Mouse (Mus musculus): ENCODE measurements around the gene Haghl. TPM values are rescaled to one million over a fixed set of nuclear protein-coding genes. Genes with fewer than 3 reads are reported as not detected.
A peak's percentile ranks its signal among the peaks of the same experiment; 100 is the strongest.

The Haghl gene
- 76.4 and 77.1 TPM in 2 replicates for polyA plus RNA-seq (2014; fragmentation: Nextera tagmentation; extraction: Ambion mirVana)

DNA sequence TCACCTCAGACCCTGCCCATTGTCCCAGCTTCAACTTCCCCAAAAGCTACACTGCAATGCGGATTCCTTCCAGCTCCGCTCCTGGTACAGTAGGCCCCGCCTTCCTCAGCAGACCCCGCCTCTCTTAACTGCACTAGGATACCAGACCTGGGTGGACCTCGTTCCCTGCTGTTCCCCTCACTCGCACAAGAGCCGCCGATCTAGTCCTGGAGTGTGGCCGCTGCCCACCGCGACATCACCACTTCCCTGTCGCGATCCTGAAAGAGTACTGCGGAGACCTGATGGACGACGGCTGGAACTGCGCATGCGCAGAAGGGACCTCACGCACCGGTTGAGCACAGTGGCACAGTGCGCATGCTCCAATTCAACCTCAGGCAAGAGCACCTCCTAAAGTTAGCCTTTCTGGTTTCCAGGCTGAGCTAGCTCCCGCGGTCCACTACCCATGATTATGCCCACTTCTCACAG, at the start of gene Haghl:
TSS of gene Haghl (minus strand) at position 393 of the 465 bp plus-strand sequence.
- ATAC-seq (ENCODE audit: low FRiP score) = peak; percentile 85
- Histone ChIP-seq H3K27ac (ENCODE audit: low read depth, low read length) (peak within 1 kb of the TSS; percentile 73), H3K9me3 (ENCODE audit: control insufficient read depth, low read length) (no peaks in the 10 kb centered on the region), H3K9ac (ENCODE audit: low read length) (peak within 1 kb of the TSS; percentile 89), H3K27me3 (ENCODE audit: control insufficient read depth, insufficient read depth, low read length) (no peaks in the 10 kb centered on the region), H3K4me3 (ENCODE audit: low read depth, low read length) (peak within 1 kb of the TSS; percentile 66), H3K4me2 (peak within 1 kb of the TSS; percentile 57), H3K4me1 (ENCODE audit: control insufficient read depth, insufficient read depth, low read length) (peaks cover 18% of the 10 kb centered on the region), H3K36me3 (ENCODE audit: control insufficient read depth, insufficient read depth, low read length) (peaks cover 22% of the 10 kb centered on the region)
- whole genome bisulfite sequencing = 0% methylated on average over 23 of the region's 23 CpGs
- DNase-seq (ENCODE audit: low spot score, missing footprints) = peak; percentile 100

DNA sequence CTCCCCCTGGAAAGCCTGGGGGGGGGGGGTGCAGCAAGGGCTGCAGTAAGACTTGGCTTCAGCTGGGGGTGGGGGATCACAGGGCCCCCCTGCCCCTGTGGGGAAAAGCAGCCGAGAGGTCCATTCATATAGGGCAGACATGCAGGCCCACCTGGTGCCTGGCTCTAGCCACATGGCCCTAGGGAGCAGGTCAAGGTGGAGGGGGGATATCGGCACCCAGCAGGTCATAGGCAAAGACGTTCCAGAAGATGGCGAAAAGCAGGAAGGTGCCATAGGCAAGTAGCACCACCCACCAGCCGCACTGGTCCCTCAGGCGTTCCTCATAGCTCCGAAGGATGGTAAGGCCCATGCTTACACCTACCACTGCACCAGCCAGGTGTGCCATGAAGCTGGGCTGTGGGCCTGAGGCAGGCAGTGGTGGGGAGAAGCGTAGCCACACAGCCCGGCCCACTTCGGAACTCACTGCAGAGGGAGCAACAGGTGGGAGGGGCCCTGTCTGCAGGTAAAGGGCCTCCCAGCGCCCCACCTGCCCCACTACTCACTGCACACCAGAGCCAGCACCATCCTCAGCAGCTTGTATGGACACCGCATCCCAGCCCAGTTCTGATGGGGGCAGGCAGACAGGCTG, 49.2 kb upstream of the Haghl start:
- Histone ChIP-seq H3K27ac (ENCODE audit: low read depth, low read length) (no peak overlapping the region), H3K36me3 (ENCODE audit: control insufficient read depth, insufficient read depth, low read length) (peaks cover 16% of the 10 kb centered on the region; the same call in 1 of the 2 replicates), H3K4me2 (peak overlapping the region; percentile 96), H3K4me1 (ENCODE audit: control insufficient read depth, insufficient read depth, low read length) (peaks cover 58% of the 10 kb centered on the region), H3K9ac (ENCODE audit: low read length) (peak overlapping the region; percentile 67), H3K9me3 (ENCODE audit: control insufficient read depth, low read length) (no peaks in the 10 kb centered on the region), H3K27me3 (ENCODE audit: control insufficient read depth, insufficient read depth, low read length) (no peaks in the 10 kb centered on the region; the same call in 1 of the 2 replicates), H3K4me3 (ENCODE audit: low read depth, low read length) (peak overlapping the region; percentile 71; the same call in 1 of the 2 replicates)
- DNase-seq (ENCODE audit: low spot score, missing footprints) (no peak), ATAC-seq (ENCODE audit: low FRiP score) (no peak)
- 89% methylated on average over 12 of the region's 12 CpGs for WGBS

DNA sequence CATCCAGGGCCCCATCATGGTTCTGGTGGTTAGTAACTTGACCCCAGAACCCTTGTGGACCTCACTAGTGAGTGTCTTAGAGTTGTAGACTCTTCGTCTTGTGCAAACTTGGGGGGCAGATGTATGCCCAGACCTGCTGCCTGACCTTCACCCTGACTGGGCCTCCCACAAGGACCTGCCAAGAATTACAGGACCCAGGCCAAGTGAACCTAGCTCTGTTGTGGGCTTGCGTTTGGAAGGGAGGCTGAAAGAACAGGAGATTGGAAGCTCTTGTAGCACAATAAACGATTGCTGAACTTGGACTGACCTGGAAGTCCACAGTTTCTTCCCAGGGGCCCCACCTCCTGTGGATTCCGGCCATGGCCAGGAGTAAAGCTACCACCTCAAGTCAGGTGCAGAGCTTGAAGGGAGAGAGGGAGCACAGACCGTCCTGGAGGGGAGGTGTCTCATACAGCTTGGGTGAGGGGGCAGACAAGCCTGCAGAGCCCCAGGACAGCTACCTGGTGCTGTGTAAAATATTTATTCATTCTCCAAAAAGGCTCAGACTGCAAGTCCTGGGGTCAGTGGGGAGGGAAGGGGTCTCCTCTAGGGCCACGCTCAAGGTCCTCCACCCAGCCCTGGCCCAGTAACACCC, 48.6 kb upstream of the Haghl start:
- Histone ChIP-seq H3K27ac (ENCODE audit: low read depth, low read length) (peak overlapping the region; percentile 84), H3K4me3 (ENCODE audit: low read depth, low read length) (peak overlapping the region; percentile 71), H3K4me1 (ENCODE audit: control insufficient read depth, insufficient read depth, low read length) (peaks cover 62% of the 10 kb centered on the region), H3K9ac (ENCODE audit: low read length) (peak overlapping the region; percentile 67), H3K4me2 (peak overlapping the region; percentile 96), H3K9me3 (ENCODE audit: control insufficient read depth, low read length) (no peaks in the 10 kb centered on the region), H3K36me3 (ENCODE audit: control insufficient read depth, insufficient read depth, low read length) (peaks cover 14% of the 10 kb centered on the region; the same call in 1 of the 2 replicates), H3K27me3 (ENCODE audit: control insufficient read depth, insufficient read depth, low read length) (no peaks in the 10 kb centered on the region; the same call in 1 of the 2 replicates)
- DNase-seq (ENCODE audit: low spot score, missing footprints) (no peak), ATAC-seq (ENCODE audit: low FRiP score) (no peak)
- WGBS = 73% methylated on average over 6 of the region's 6 CpGs

DNA sequence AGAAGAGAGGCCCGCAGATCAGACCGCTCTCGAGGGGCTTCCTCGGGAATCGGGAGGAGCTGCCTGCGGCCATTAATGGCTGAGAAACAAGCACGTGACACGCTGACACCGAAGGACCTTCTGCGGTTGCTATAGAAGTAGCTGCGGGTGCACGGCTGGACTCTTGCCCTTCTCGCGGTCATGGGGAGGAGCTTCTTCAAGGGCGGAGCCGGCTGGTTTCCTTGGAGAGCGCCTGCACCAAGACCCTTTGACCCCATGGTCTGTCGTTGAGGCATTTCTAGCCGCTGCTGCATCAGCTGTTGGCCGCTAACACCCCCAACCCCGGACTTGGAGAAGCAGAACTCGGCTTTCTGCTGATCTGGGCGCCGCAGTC, 47.8 kb upstream of the Haghl start, which contains the start of gene Stub1:
TSS of gene Stub1 (minus strand) at position 114 of the 373 bp plus-strand sequence.
- peaks cover 67% of the 10 kb centered on the region for H3K4me1 ChIP-seq (ENCODE audit: control insufficient read depth, insufficient read depth, low read length)
- peak within 1 kb of the TSS; percentile 71 for H3K4me3 ChIP-seq (ENCODE audit: low read depth, low read length)
- WGBS = under 1% methylated on average over 24 of the region's 24 CpGs
- H3K9ac ChIP-seq (ENCODE audit: low read length) = peak within 1 kb of the TSS; percentile 79
- peak within 1 kb of the TSS; percentile 96 for H3K4me2 ChIP-seq
- H3K9me3 ChIP-seq (ENCODE audit: control insufficient read depth, low read length) = no peaks in the 10 kb centered on the region
- H3K27me3 ChIP-seq (ENCODE audit: control insufficient read depth, insufficient read depth, low read length) = no peaks in the 10 kb centered on the region; the same call in 1 of the 2 replicates
- peak; percentile 78 for ATAC-seq (ENCODE audit: low FRiP score)
- H3K27ac ChIP-seq (ENCODE audit: low read depth, low read length) = peak within 1 kb of the TSS; percentile 84
- DNase-seq (ENCODE audit: low spot score, missing footprints) = no peak
- H3K36me3 ChIP-seq (ENCODE audit: control insufficient read depth, insufficient read depth, low read length) = peaks cover 11% of the 10 kb centered on the region; the same call in 1 of the 2 replicates

DNA sequence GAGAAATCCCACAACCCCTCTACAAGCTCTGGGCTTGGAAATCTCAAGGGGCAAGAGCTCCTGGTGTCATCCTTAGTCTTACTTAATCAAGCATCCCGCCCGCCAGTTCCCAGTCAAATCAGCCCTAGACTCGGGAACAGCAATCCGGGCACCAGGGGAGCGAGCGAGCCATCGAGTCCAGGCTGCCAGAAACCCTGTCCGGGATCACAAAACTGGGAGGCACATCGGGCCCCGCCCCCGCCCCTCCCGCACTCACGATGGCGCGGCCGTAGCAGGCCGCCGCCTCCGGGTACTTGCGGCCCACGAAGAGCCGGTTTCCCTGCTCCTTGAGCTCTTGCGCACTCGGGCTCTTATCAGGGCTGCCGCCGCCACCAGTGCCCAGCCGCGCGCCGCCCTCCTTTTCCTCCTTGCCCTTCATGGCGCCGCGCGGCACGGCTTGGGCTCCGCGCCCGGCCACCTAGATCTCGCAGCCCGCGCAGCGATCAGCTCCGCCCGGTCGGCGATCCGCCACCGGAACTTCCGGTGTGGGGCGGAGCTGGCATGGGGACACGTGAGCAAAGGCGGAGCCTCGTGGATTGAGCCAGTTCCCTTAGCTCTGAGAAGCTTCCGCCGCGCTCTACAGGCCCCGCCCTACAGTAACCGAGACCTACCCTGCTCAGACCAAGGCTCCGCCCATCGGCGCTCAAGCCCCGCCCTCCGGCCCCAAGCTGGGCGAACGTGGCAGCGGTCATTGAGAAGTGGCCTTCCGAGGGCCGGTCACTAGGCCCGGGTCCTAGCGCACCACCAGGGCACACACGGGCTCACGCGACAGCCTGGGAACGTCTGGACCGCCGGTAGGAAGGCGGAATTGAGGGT, 47.2 kb upstream of the Haghl start:
- peak; percentile 100 for DNase-seq (ENCODE audit: low spot score, missing footprints)
- ATAC-seq (ENCODE audit: low FRiP score) = peak; percentile 92
- Histone ChIP-seq H3K9ac (ENCODE audit: low read length) (peak overlapping the region; percentile 79), H3K36me3 (ENCODE audit: control insufficient read depth, insufficient read depth, low read length) (peaks cover 11% of the 10 kb centered on the region; the same call in 1 of the 2 replicates), H3K27me3 (ENCODE audit: control insufficient read depth, insufficient read depth, low read length) (no peaks in the 10 kb centered on the region; the same call in 1 of the 2 replicates), H3K27ac (ENCODE audit: low read depth, low read length) (peak overlapping the region; percentile 84), H3K4me2 (peak overlapping the region; percentile 96), H3K4me3 (ENCODE audit: low read depth, low read length) (peak overlapping the region; percentile 71), H3K4me1 (ENCODE audit: control insufficient read depth, insufficient read depth, low read length) (peaks cover 67% of the 10 kb centered on the region), H3K9me3 (ENCODE audit: control insufficient read depth, low read length) (no peaks in the 10 kb centered on the region)
- WGBS = under 1% methylated on average over 67 of the region's 77 CpGs

DNA sequence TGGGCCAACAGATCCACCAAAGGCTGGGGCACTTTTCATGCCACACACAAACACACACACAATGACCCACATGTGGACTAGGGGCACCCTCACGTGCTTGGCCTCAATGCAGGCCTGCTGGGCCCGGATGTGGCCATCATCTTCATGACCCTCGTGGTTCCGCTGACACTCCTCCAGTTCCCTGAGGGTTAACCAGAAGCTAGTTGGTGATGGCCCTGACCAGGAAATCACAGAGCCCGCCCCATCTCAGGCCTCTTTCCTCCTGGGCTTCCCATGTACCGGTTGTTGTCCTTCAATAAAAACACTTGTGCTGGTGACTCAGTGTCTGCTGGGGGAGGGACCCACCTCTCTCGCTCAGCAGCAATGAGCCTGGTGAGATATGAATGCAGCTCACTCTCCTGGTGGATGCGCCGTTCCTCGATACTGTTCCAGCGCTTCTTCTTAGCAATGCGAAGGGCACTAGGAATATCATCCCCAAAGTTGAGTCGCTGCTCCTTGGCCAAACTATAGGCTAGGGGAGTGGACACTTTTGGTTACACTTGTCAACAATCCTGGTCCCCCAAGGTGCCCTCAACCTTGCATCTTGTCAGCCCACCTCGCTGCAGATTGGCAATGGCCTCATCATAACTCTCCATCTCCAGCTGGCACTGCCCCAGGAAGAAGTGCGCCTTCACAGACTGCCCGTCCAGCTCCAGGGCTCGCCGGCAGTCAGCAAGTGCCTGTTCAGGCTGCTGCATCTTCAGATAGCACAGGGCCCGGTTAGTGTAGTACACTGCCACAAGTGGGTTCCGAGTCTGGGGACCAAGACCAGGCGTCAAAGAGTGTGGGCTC, 46.2 kb upstream of the Haghl start:
- peak overlapping the region; percentile 71 for H3K4me3 ChIP-seq (ENCODE audit: low read depth, low read length)
- H3K9ac ChIP-seq (ENCODE audit: low read length) = peak overlapping the region; percentile 79
- peaks cover 11% of the 10 kb centered on the region; the same call in 1 of the 2 replicates for H3K36me3 ChIP-seq (ENCODE audit: control insufficient read depth, insufficient read depth, low read length)
- peaks cover 57% of the 10 kb centered on the region for H3K4me1 ChIP-seq (ENCODE audit: control insufficient read depth, insufficient read depth, low read length)
- 66% methylated on average over 21 of the region's 21 CpGs for WGBS
- DNase-seq (ENCODE audit: low spot score, missing footprints) (no peak), ATAC-seq (ENCODE audit: low FRiP score) (no peak)
- H3K27ac ChIP-seq (ENCODE audit: low read depth, low read length) = no peak overlapping the region
- peak overlapping the region; percentile 96 for H3K4me2 ChIP-seq
- no peaks in the 10 kb centered on the region; the same call in 1 of the 2 replicates for H3K27me3 ChIP-seq (ENCODE audit: control insufficient read depth, insufficient read depth, low read length)
- no peaks in the 10 kb centered on the region for H3K9me3 ChIP-seq (ENCODE audit: control insufficient read depth, low read length)

DNA sequence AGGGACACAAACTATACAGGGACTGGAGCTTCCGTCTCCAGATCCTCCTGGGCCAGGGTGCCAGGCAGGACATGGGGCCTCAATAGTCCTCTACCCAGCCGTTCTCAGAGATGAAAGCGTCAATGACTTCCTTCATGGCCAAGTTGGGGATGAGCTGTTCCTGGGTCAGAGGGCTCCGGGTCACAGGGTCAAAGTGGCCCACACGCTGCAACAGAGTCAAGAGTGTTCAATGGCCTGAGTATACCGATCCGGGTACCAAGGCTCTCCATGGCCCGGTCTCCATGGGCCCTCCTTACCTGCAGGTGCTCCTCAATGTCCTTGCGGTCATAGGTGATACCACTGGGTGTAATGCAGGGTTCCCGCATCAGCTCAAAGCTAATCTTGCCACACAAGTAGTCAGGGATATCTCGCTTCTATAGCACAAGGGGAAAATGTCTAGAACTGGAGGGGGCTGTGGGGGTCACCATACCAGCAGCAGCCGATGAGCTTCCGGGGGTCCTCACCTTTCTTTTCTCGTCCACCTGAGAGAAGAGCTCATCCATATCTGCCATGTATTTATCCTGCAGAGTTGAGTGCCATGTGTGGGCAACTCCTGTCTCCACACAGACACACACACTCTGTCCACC, 45.4 kb upstream of the Haghl start:
- peaks cover 50% of the 10 kb centered on the region for H3K4me1 ChIP-seq (ENCODE audit: control insufficient read depth, insufficient read depth, low read length)
- DNase-seq (ENCODE audit: low spot score, missing footprints) (no peak), ATAC-seq (ENCODE audit: low FRiP score) (no peak)
- no peak overlapping the region; the same call in 1 of the 2 replicates for H3K4me2 ChIP-seq
- H3K9ac ChIP-seq (ENCODE audit: low read length) = no peak overlapping the region
- peak overlapping the region; percentile 71; the same call in 1 of the 2 replicates for H3K4me3 ChIP-seq (ENCODE audit: low read depth, low read length)
- peaks cover 11% of the 10 kb centered on the region; the same call in 1 of the 2 replicates for H3K36me3 ChIP-seq (ENCODE audit: control insufficient read depth, insufficient read depth, low read length)
- H3K9me3 ChIP-seq (ENCODE audit: control insufficient read depth, low read length) = no peaks in the 10 kb centered on the region
- WGBS = 84% methylated on average over 14 of the region's 14 CpGs
- no peak overlapping the region for H3K27ac ChIP-seq (ENCODE audit: low read depth, low read length)
- H3K27me3 ChIP-seq (ENCODE audit: control insufficient read depth, insufficient read depth, low read length) = no peaks in the 10 kb centered on the region; the same call in 1 of the 2 replicates
